Mouse (Mus musculus) G1E (cell line): ENCODE data around the gene Bbs4. TPM values are rescaled to one million over a fixed set of nuclear protein-coding genes. Genes with fewer than 3 reads are reported as not detected.
"Not testable (repeated sequence)": the region's sequence is repeated elsewhere in the genome, so short reads cannot be mapped to it uniquely, and the experiment has no call there.

Experiments used
- ATAC-seq: 2 replicates; pipeline ENCODE4 v1.8.0; 2016; ENCODE audit warnings: mild to moderate bottlenecking; ENCODE audit not compliant: insufficient number of reproducible peaks, poor library complexity, low FRiP score, severe bottlenecking; ENCODE audit errors: extremely low read depth
- DNase-seq: peaks from one replicate; pipeline ENCODE4 v3.0.0; 2012; ENCODE audit warnings: low spot score
- H3K27me3 ChIP-seq: 2 replicates; pipeline ENCODE4 v1.6.1; 2012; ENCODE audit warnings: mild to moderate bottlenecking, low read length, inconsistent platforms; ENCODE audit not compliant: insufficient read depth
- H3K36me3 ChIP-seq: replicated peaks from 2 replicates; pipeline ENCODE3; 2012; ENCODE audit warnings: mild to moderate bottlenecking, inconsistent platforms
- H3K4me1 ChIP-seq: 2 replicates; pipeline ENCODE4 v1.6.1; 2012; ENCODE audit warnings: low read depth, low read length, inconsistent platforms, mixed read lengths; ENCODE audit not compliant: insufficient read depth
- H3K4me3 ChIP-seq: 2 replicates; pipeline ENCODE4 v1.5.1; 2012; ENCODE audit warnings: low read depth, mild to moderate bottlenecking, inconsistent platforms, low read length, moderate library complexity, mixed read lengths
- H3K9me3 ChIP-seq: replicated peaks from 2 replicates; pipeline ENCODE4 v1.6.1; 2012; ENCODE audit warnings: inconsistent platforms
- CTCF ChIP-seq: IDR thresholded peaks from 2 replicates; pipeline ENCODE4 v1.5.1; 2012; ENCODE audit warnings: low read depth, low read length, inconsistent platforms, mixed read lengths
- GATA1 ChIP-seq: IDR thresholded peaks from 2 replicates; pipeline ENCODE4 v1.6.1; 2012; ENCODE audit warnings: borderline replicate concordance, low read length, inconsistent platforms, mixed read lengths
- GATA2 ChIP-seq: IDR thresholded peaks from 2 replicates; pipeline ENCODE4 v1.6.1; 2012; ENCODE audit warnings: low read depth, low read length, inconsistent platforms, borderline replicate concordance
- POLR2AphosphoS5 ChIP-seq: IDR thresholded peaks from 2 replicates; pipeline ENCODE4 v1.6.1; 2012; ENCODE audit warnings: low read depth, low read length, inconsistent platforms; ENCODE audit not compliant: insufficient replicate concordance
- TAL1 ChIP-seq: conservative IDR thresholded peaks from 2 replicates; pipeline ENCODE4 v1.6.1; 2012; ENCODE audit warnings: low read depth, low read length, inconsistent platforms, mixed read lengths
- polyA plus RNA-seq: library from polyadenylated mRNA; stranded (reverse); fragments of >175 nt; gene quantifications from 2 replicates; pipeline ENCODE4 v1.2.3, GENCODE M21; 2012
- total RNA-seq, 2 experiments: library from RNA; stranded (forward) in 1 of 2; stranded (reverse) in 1 of 2; fragments of 200-1000 nt in 1 of 2; fragments of >200 nt in 1 of 2; fragmentation: Nextera tagmentation in 1 of 2; gene quantifications; 2 replicates each; pipeline ENCODE4 v1.2.3; 2014 to 2017

Bbs4 gene
- total RNA-seq (2014; fragmentation: Nextera tagmentation) = 11.8 and 14.7 TPM in 2 replicates
- total RNA-seq (2017) = 12.1 and 14.3 TPM in 2 replicates
- 0.32 and 0.50 TPM in 2 replicates for polyA plus RNA-seq

DNA sequence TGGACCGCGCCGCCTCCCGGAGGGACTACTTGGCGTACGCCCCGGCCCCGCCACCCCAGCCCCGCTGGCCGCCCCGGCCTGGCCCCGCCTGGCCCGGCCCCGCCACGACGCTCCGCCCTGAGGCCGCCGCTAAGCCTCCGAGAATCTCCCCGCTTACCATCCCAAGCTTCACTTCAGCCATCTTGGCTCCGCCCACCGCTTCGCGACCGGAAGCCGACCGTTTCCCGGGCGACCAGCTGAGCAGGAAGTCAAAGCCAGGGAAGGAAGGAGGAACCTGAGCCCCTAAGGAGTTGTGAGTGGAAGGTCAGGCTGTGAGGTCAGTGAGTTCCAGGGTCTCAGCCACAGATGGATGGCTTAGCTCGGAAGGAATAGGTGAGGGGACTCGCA, at the start of gene Bbs4:
Gene Bbs4 (minus strand): TSS at position 256 of the 387 bp plus-strand sequence.
- peak; percentile 95 for ATAC-seq
- Histone ChIP-seq H3K27me3 (no peaks in the 10 kb centered on the region), H3K4me1 (peaks cover 29% of the 10 kb centered on the region), H3K4me3 (peak within 1 kb of the TSS; percentile 76), H3K9me3 (no peaks in the 10 kb centered on the region), H3K36me3 (no peaks in the 10 kb centered on the region)
- TF ChIP-seq CTCF (no peak), POLR2AphosphoS5 (no peak), GATA2 (no peak), TAL1 (no peak), GATA1 (no peak)
- DNase-seq = peak; percentile 85

GRCm38 (mm10) chr9:59389086-59389485, 35.8 kb upstream of the Bbs4 start:
- Histone ChIP-seq H3K36me3 (peaks cover 38% of the 10 kb centered on the region), H3K4me3 (no peak overlapping the region), H3K9me3 (no peaks in the 10 kb centered on the region), H3K27me3 (no peaks in the 10 kb centered on the region), H3K4me1 (peaks cover 17% of the 10 kb centered on the region)
- no peak for TF ChIP-seq CTCF
- TF ChIP-seq GATA2 = no peak
- no peak for TF ChIP-seq TAL1
- TF ChIP-seq POLR2AphosphoS5 = no peak
- TF ChIP-seq GATA1 = no peak
- no peak for ATAC-seq
- DNase-seq = no peak

DNA sequence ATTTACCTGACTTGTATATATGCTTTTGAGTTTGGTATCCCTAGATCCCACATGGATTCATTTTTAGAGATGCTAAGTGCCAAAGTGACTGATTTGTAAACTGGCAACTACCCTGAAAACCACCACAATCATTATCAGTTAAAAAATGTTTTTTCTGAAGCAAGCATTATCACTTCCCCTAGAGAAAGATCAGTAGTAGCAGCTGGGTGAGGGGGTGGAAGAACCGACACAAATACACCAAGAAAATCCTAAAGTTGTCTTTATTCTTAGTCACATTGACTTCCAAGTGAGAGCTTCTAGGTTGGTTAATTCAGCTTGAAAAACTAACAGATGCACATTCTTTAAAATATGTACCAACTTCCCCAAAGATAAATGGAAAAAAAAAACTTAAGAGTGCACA, 35.0 kb upstream of the Bbs4 start:
- Histone ChIP-seq H3K4me3 (no peak overlapping the region), H3K36me3 (peaks cover 31% of the 10 kb centered on the region), H3K4me1 (peaks cover 17% of the 10 kb centered on the region), H3K27me3 (no peaks in the 10 kb centered on the region), H3K9me3 (no peaks in the 10 kb centered on the region)
- DNase-seq (no peak), ATAC-seq (no peak)
- no peak for TF ChIP-seq GATA2
- TF ChIP-seq TAL1 = no peak
- TF ChIP-seq CTCF = no peak
- no peak for TF ChIP-seq POLR2AphosphoS5
- TF ChIP-seq GATA1 = no peak

GRCm38 (mm10) chr9:59387461-59387860, 34.2 kb upstream of the Bbs4 start:
- DNase-seq = no peak
- H3K4me1 ChIP-seq = peaks cover 17% of the 10 kb centered on the region
- no peaks in the 10 kb centered on the region for H3K9me3 ChIP-seq
- peaks cover 23% of the 10 kb centered on the region for H3K36me3 ChIP-seq
- no peak overlapping the region for H3K4me3 ChIP-seq
- no peak for ATAC-seq
- no peak for TF ChIP-seq CTCF
- TF ChIP-seq GATA2 = no peak
- no peak for TF ChIP-seq POLR2AphosphoS5
- no peak for TF ChIP-seq TAL1
- no peak for TF ChIP-seq GATA1
- H3K27me3 ChIP-seq = no peaks in the 10 kb centered on the region

GRCm38 (mm10) chr9:59375626-59376025, 22.3 kb upstream of the Bbs4 start:
- Histone ChIP-seq H3K4me3 (no peak overlapping the region), H3K36me3 (no peaks in the 10 kb centered on the region), H3K9me3 (peaks cover 18% of the 10 kb centered on the region), H3K4me1 (no peaks in the 10 kb centered on the region), H3K27me3 (peaks cover 16% of the 10 kb centered on the region)
- ATAC-seq (no peak), DNase-seq (no peak)
- TF ChIP-seq POLR2AphosphoS5 (no peak), GATA1 (no peak), CTCF (no peak), TAL1 (no peak), GATA2 (no peak)

DNA sequence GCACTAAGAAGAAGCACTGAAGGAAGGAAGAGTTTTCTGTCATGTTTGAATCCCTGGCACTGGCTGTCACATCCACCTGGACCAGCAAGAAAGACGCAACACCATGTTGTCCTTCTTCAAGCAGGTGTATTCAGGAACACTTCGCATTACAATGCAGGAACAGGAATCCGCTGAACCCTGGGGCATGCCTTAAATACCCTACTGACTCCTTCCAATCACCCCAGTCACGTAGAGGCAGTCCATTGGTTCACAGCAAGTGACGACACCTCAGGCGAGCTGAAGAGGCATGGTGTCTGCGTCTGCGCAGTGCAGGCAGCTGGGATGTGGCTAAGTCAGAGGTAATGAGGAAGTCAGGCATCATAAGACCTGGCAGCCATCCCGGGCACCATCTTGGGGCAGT, 16.3 kb upstream of the Bbs4 start:
- peaks cover 15% of the 10 kb centered on the region for H3K27me3 ChIP-seq
- DNase-seq (no peak), ATAC-seq (no peak)
- H3K36me3 ChIP-seq = no peaks in the 10 kb centered on the region
- H3K4me3 ChIP-seq = no peak overlapping the region
- H3K9me3 ChIP-seq = peaks cover 23% of the 10 kb centered on the region
- H3K4me1 ChIP-seq = 0 out of 2 replicates have a peak, but pooled peaks cover 2% of the 10 kb centered on the region
- TF ChIP-seq GATA1 (no peak), GATA2 (no peak), CTCF (no peak), TAL1 (no peak)

DNA sequence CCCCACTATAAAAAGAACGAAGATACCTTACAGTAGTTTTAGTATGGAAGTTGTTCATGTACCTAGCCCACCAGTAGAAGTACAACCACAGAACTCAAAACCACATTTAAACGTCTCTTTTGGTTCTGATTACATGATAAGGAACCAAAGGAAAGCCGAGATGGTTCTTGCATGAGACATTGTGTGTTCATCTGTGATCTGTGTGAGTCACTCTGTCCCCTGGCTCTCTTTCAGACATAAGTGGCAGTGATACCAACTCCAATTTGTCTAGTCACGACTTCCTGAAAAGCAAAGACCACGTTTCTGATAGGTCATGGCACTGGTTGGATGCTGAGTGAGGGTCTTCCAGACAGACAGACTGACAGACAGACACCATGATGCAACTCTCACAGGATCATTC, 15.9 kb upstream of the Bbs4 start:
- TF ChIP-seq GATA1 (no peak), TAL1 (no peak), GATA2 (no peak), POLR2AphosphoS5 (no peak), CTCF (no peak)

GRCm38 (mm10) chr9:59360487-59360886, 7.2 kb upstream of the Bbs4 start:
- DNase-seq, H3K27me3 ChIP-seq, H3K4me3 ChIP-seq, H3K9me3 ChIP-seq, H3K36me3 ChIP-seq: not testable (repeated sequence)
- peak; percentile 78 for ATAC-seq
- H3K4me1 ChIP-seq = peaks cover 20% of the 10 kb centered on the region

More for the DNA sequence above, 15.9 kb upstream of the Bbs4 start:
- DNase-seq = no peak
- H3K9me3 ChIP-seq = peaks cover 22% of the 10 kb centered on the region
- H3K36me3 ChIP-seq = no peaks in the 10 kb centered on the region
- ATAC-seq = no peak
- no peak overlapping the region for H3K4me3 ChIP-seq
- peaks cover 15% of the 10 kb centered on the region for H3K27me3 ChIP-seq
- H3K4me1 ChIP-seq = 0 out of 2 replicates have a peak, but pooled peaks cover 2% of the 10 kb centered on the region

- peaks cover 29% of the 10 kb centered on the region for H3K4me1 ChIP-seq
- H3K36me3 ChIP-seq, H3K9me3 ChIP-seq, H3K27me3 ChIP-seq, H3K4me3 ChIP-seq, ATAC-seq, DNase-seq: not testable (repeated sequence)
These were observed 4.7 kb upstream of the Bbs4 start for GRCm38 (mm10) chr9:59358041-59358440.
